Mouse (Mus musculus): ENCODE measurements around the gene Dclk1. TPM values are rescaled to one million over a fixed set of nuclear protein-coding genes. Genes with fewer than 3 reads are reported as not detected.

Gene Dclk1
- total RNA-seq, 4 experiments from 2014 or later: 2.0 to 3.1 (median 2.5) TPM

GRCm38 (mm10) chr3:55537714-55538113 lies 295.6 kb downstream of the Dclk1 start:
- DNase-seq (ENCODE audit: low spot score in 2 of 2): no peak

GRCm38 (mm10) chr3:55539400-55539799 lies 297.2 kb downstream of the Dclk1 start:
- DNase-seq (ENCODE audit: low spot score in 2 of 2): no peak

GRCm38 (mm10) chr3:55539811-55540293 lies 297.7 kb downstream of the Dclk1 start:
- DNase-seq (ENCODE audit: low spot score in 2 of 2): peak in 1 of 2 experiments; percentile 24

DNA sequence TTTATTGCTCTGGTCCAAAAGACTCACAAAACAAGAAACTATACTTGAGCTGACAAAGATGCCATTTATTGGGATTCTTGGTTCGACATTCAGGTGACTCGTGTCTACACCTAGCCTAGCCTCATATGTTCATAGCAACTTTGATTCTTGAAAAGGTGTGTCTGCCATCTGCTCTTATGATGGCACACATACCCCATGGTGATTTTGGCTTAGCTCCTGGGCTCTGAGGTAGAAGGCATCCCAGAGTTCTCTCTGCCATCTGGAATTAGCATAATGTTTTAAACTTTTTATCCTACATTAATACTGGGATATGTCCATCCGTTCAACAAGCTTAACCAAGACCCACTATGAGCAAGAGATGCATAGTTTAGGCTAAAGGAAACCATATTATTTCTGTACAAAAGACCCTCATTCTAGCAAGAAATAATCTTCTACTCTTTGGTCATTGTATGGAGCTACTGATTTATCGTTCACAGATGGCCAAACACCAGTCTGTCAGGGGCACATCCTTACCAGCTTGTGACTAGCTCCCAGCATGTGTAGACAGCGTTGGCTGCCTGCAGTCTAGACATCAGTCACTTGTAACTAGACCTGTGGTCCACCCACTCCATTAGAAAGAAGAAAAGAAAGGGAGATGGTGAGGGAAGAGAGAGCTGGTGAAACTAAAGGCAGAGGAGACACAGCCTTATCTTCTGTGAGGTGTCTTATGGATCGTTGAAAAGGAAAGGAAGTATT lies 298.4 kb downstream of the Dclk1 start:
- no peak for DNase-seq (ENCODE audit: low spot score in 2 of 2)

DNA sequence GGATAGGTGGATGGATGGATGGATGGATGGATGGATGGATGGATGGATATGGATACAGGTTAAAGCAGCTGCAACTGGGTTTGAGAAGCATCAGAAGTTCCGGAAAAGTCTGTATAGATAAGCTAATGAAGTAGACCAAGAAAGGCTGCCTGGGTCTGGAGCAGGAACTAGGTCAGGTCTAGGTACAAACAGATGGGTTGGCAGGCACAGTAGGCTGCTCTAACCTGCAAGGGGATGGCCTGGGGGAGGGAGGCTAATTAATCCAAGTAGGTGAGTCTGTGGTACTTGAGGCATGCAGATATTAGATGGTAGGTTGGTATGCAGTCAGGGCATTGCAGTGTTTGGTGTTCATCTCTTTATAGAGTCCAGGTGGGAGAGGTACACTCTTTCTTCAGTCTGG lies 299.6 kb downstream of the Dclk1 start:
- DNase-seq (ENCODE audit: low spot score in 2 of 2): no peak

GRCm38 (mm10) chr3:55542310-55542709 lies 300.1 kb downstream of the Dclk1 start:
- no peak for DNase-seq (ENCODE audit: low spot score in 2 of 2)

- DNase-seq (ENCODE audit: low spot score in 2 of 2): no peak
These were observed 300.8 kb downstream of the Dclk1 start for GRCm38 (mm10) chr3:55542947-55543346.

DNA sequence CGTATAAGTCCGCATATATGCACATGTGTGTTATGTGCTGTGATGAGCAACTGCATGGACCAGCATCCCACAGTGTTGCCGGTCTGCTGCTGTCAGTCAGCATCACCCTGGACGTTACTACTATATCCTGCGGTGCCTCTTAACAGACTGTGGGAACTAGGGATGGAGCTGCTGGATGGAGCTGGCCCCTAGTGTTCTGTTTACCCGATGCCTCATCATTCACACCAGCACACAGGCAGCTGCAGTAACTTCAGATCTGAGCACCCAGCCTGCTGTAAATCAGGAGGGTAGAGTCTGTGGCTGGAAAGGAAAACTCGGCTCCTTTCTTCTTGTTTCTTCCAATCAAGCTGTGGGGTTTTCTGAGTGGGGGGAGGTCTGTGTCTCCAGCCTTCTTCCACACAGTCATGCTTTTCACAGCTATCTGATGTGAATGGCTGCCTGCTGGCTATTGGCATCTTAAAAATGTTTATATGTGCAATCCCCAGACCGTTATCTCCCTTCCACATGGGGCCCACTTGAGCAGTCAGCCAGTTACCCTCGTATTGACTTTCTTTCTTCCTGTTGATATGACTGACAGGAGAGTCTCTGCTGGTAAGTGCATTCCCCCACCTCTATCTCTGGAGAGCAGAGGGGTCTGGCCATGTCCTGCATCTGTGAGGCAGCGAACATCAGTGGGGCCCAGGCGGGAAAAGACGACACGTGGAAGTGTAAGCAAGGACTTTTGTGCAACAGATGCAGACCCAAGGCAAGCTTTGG lies 301.9 kb downstream of the Dclk1 start:
- no peak for DNase-seq (ENCODE audit: low spot score in 2 of 2)

DNA sequence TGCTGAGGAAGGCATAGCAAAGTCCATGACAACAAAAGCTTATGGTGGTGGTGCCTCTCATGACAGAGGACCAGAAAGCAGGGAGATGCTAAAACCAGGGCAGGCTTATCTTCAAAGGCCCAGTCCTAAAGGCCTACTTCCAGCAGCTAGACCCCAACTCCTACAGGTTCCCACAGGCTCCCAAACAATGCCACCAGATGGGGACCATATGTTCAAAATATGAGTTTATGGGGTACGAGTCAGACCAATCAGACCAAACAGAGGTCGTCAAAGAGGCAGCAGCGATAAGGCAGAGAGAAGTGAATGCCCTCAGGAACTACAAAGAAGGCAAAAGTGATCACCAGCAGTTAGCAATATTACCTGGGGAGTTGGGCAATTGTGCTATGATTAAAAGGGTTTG lies 303.1 kb downstream of the Dclk1 start:
- no peak for DNase-seq (ENCODE audit: low spot score in 2 of 2)

- no peak for DNase-seq (ENCODE audit: low spot score in 2 of 2)
These were observed 303.8 kb downstream of the Dclk1 start for GRCm38 (mm10) chr3:55545916-55546315.

GRCm38 (mm10) chr3:55547106-55547505 lies 304.9 kb downstream of the Dclk1 start:
- DNase-seq (ENCODE audit: low spot score in 2 of 2): no peak

GRCm38 (mm10) chr3:55549376-55549775 lies 307.2 kb downstream of the Dclk1 start:
- no peak for DNase-seq (ENCODE audit: low spot score in 2 of 2)

DNA sequence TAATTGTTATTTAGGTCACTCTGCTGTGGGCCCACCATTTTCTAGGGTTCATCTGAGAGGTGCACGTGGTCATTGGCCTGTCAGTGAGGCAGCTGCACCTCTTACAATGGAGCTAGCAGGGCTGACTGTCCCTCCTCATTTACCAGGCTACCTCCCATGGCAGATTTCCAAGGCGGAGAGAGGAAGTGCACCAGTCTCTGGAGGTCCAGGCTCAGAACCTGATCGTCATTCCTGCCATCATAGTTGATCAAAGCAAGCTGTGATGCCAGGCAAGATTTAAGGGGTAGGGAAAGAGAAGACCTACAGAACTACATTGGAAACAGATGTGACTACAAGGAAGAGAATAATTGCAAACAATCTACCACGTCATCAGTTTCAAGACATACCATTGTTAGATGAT lies 308.8 kb downstream of the Dclk1 start:
- no peak for DNase-seq (ENCODE audit: low spot score in 2 of 2)

DNA sequence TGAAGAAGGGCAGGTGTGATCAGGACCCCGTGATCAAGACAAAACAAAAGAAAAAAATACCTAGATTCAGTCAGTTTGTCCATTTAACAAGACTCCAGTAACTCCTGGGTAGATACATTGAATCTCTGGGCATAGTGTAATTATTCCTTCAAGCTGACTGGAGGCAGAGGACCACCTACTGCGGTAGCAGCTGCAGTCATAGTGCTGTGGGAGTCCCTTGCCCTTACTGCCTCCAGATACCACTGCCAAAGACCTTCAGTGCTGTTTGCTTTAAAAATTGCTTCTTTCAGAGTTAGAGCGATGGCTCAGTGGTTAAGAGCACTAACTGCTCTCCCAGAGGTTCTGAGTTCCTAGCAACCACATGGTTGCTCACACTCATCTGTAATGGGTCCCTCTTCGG lies 309.7 kb downstream of the Dclk1 start:
- no peak for DNase-seq (ENCODE audit: low spot score in 2 of 2)

DNA sequence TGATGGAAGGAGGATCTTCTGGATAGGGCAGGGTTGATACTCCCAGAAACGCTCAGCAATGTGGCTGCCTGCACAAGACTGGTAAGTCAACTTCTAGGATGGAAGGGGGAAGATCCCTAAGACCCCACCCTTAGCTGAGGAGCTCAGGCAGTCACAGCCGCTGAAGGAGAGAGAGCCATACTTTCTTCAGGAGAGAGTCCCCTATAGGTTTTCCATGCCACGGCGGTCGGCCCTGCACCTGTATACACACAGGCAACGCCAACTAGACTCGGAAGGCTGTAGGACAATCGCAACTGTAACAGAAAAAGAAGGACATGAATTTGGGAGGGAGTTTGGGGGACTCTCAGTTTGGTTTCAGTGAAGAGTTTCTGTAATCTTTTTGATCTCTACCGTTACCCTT lies 310.9 kb downstream of the Dclk1 start:
- no peak for DNase-seq (ENCODE audit: low spot score in 2 of 2)

GRCm38 (mm10) chr3:55555848-55556247 lies 313.7 kb downstream of the Dclk1 start:
- DNase-seq (ENCODE audit: low spot score in 2 of 2): no peak

- DNase-seq (ENCODE audit: low spot score in 2 of 2): no peak
These were observed 316.4 kb downstream of the Dclk1 start for GRCm38 (mm10) chr3:55558570-55558969.

DNA sequence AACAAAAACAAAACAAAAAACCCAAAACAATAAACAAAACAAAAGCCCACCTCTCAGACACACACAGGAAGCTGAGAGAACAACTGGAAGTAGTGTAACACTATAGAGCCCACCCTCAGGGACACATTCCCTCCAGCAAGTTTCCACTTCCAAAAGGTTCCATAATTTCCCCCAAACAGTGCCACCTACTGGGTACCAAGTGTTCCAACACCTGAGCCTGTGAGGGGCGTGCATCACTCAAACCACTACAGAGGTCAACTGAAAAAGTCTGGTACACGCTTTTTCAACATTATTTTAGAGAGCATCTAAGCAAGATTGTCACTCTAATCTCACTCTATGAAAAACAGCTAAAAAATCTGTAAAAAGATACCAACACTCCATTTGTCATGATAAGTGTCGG lies 325.3 kb downstream of the Dclk1 start:
- no peak for DNase-seq (ENCODE audit: low spot score in 2 of 2)

DNA sequence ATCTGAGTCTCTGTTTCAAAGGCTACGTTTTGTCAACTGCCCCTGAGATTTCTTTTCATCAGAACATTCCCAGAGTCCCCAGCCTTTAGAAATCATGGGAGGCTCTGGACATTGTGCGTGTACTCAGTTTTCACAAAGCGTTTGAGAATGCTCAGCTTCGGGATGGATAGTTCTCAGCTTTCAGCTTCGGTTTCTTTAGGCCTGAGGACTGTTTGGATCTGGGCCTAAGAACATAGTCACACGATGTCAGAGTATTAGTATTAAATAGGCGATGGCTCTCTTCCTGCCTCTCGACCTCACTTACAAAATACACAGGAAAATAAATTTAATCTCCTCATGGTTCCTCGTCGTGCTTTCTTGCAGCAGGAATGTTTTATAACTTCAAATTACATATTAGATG lies 327.4 kb downstream of the Dclk1 start:
- DNase-seq (ENCODE audit: low spot score in 2 of 2): no peak

DNA sequence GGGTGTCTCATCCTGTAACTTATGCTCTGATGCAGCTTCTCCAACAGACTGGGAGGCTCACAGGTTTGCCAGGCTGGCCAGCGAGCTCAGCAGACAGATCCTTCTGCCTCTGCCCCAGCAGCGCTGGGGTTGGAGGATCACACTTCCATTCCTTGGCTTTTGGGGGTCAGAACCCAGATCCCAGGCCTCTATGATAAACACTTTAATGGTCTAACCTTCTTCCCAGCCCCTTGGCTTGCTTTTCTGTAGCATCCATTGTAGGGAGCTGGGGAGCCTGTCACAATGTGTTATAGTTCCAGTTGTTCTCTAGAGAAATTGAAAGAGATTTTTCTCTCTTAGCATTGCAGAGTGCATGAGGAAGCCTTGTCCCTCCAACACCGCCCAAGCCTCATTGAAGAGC lies 328.9 kb downstream of the Dclk1 start:
- no peak for DNase-seq (ENCODE audit: low spot score in 2 of 2)

- DNase-seq (ENCODE audit: low spot score in 2 of 2): peak; percentile 14 to 30
These were observed 329.6 kb downstream of the Dclk1 start for GRCm38 (mm10) chr3:55571552-55572296.

DNA sequence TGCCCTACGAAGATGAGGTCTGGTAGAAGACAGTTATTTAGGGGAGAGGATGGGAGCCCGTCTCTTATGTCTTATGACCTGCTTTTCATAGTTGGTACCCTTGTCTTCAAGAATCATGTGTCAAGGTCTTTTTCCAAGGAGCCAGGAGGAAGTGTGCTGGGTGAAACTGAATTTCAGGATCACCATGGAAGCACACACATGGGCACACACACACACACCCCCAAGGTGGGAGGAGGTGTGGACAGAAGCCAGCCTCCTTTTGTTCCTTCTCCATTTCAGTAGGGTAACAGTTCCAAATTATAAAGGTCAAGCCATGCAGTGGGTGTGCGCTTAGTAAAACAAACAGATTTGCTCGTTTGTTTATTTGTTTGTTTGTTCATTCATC lies 330.1 kb downstream of the Dclk1 start:
- no peak for DNase-seq (ENCODE audit: low spot score in 2 of 2)
